Mouse (Mus musculus) CH12.LX (cell line): ENCODE results near the gene Zbtb20. TPM values are rescaled to one million over a fixed set of nuclear protein-coding genes. Genes with fewer than 3 reads are reported as not detected.

Source experiments
- DNase-seq: peaks from one replicate; pipeline ENCODE4 v3.0.0-alpha.2; 2013; ENCODE audit errors: extremely low read depth
- H3K27ac ChIP-seq: 2 replicates; pipeline ENCODE4 v1.5.1; 2012; ENCODE audit warnings: low read depth, mild to moderate bottlenecking, control low read depth, moderate library complexity; ENCODE audit not compliant: insufficient read depth
- H3K27me3 ChIP-seq: replicated peaks from 2 replicates; pipeline ENCODE3; 2012; ENCODE audit warnings: inconsistent platforms
- H3K36me3 ChIP-seq, 2 experiments: replicated peaks in 1 of 2; 2 replicates each; pipeline versions ENCODE3 to v1.6.1; 2012; ENCODE audit warnings: inconsistent platforms in 1 of 2, low read length in 1 of 2, mild to moderate bottlenecking in 1 of 2, mixed read lengths in 1 of 2, moderate library complexity in 1 of 2; ENCODE audit not compliant: control insufficient read depth in 1 of 2, insufficient read depth in 1 of 2
- H3K4me1 ChIP-seq, 2 experiments: 2 replicates each; pipeline ENCODE4 v1.6.1; 2012; ENCODE audit warnings: inconsistent platforms in 1 of 2, moderate library complexity in 1 of 2; ENCODE audit not compliant: insufficient read depth in 2 of 2, control insufficient read depth in 1 of 2
- H3K4me2 ChIP-seq: 2 replicates; pipeline ENCODE4 v1.6.1; 2012; ENCODE audit warnings: low read depth, mild to moderate bottlenecking, control low read depth; ENCODE audit not compliant: poor library complexity, insufficient read depth, severe bottlenecking
- H3K4me3 ChIP-seq, 3 experiments: fragments of 150-350 bp in 1 of 3; sonication (generic) in 1 of 3; replicated peaks in 1 of 3; 2 replicates each; pipeline versions ENCODE3 to v1.5.1; 2011 to 2012; ENCODE audit warnings: low read depth in 2 of 3, low read length in 2 of 3, mild to moderate bottlenecking in 2 of 3, moderate library complexity in 2 of 3, control low read depth in 1 of 3, improper control_type of control experiment in 1 of 3, inconsistent platforms in 1 of 3, mixed read lengths in 1 of 3; ENCODE audit not compliant: poor library complexity in 1 of 3
- H3K79me2 ChIP-seq: replicated peaks from 2 replicates; pipeline ENCODE4 v1.6.1; 2012; ENCODE audit warnings: mild to moderate bottlenecking, moderate library complexity; ENCODE audit not compliant: control insufficient read depth, poor library complexity, insufficient read depth, severe bottlenecking; ENCODE audit errors: extremely low read depth
- H3K9ac ChIP-seq: 2 replicates; pipeline ENCODE4 v1.6.1; 2012; ENCODE audit warnings: low read depth, mild to moderate bottlenecking, control low read depth, moderate library complexity; ENCODE audit not compliant: insufficient read depth
- H3K9me3 ChIP-seq: replicated peaks from 2 replicates; pipeline ENCODE3; 2012; ENCODE audit warnings: low read length, inconsistent platforms, mixed read lengths
- BHLHE40 ChIP-seq: IDR thresholded peaks from 2 replicates; pipeline ENCODE4 v1.6.1; 2011; ENCODE audit warnings: mild to moderate bottlenecking, low read depth, low read length, improper control_type of control experiment
- CHD2 ChIP-seq: IDR thresholded peaks from 2 replicates; pipeline ENCODE4 v1.6.1; 2011; ENCODE audit warnings: low read length, improper control_type of control experiment
- CTCF ChIP-seq, 2 experiments: IDR thresholded peaks in 1 of 2; conservative IDR thresholded peaks in 1 of 2; 2 replicates each; pipeline ENCODE4 v1.5.1; 2011 to 2012; ENCODE audit warnings: low read depth in 2 of 2, low read length in 2 of 2, improper control_type of control experiment in 1 of 2, inconsistent platforms in 1 of 2, mild to moderate bottlenecking in 1 of 2, moderate library complexity in 1 of 2
- ELF1 ChIP-seq: IDR thresholded peaks from 2 replicates; pipeline ENCODE4 v1.6.1; 2014; ENCODE audit warnings: low read depth, mild to moderate bottlenecking, inconsistent platforms, low read length, improper control_type of control experiment
- EP300 ChIP-seq: IDR thresholded peaks from 2 replicates; pipeline ENCODE4 v1.6.1; 2011; ENCODE audit warnings: low read length, improper control_type of control experiment
- ETS1 ChIP-seq: conservative IDR thresholded peaks from 2 replicates; pipeline ENCODE4 v1.6.1; 2012; ENCODE audit warnings: low read depth, mild to moderate bottlenecking, inconsistent platforms, low read length, improper control_type of control experiment, moderate library complexity
- GABPA ChIP-seq: IDR thresholded peaks from 2 replicates; pipeline ENCODE4 v1.6.1; 2012; ENCODE audit warnings: low read depth, low read length, improper control_type of control experiment, inconsistent platforms; ENCODE audit not compliant: insufficient replicate concordance
- HCFC1 ChIP-seq: IDR thresholded peaks from 2 replicates; pipeline ENCODE4 v1.6.1; 2012; ENCODE audit warnings: low read depth, mild to moderate bottlenecking, inconsistent platforms, low read length, improper control_type of control experiment
- IRF4 ChIP-seq: IDR thresholded peaks from 2 replicates; pipeline ENCODE4 v1.6.1; 2014; ENCODE audit warnings: low read depth, mild to moderate bottlenecking, inconsistent platforms, low read length, improper control_type of control experiment
- JUN ChIP-seq: IDR thresholded peaks from 2 replicates; pipeline ENCODE4 v1.6.1; 2011; ENCODE audit warnings: low read depth, mild to moderate bottlenecking, low read length, improper control_type of control experiment, moderate library complexity; ENCODE audit not compliant: insufficient read depth
- JUND ChIP-seq: conservative IDR thresholded peaks from 2 replicates; pipeline ENCODE4 v1.6.1; 2011; ENCODE audit warnings: low read depth, low read length, improper control_type of control experiment
- MEF2A ChIP-seq: IDR thresholded peaks from 2 replicates; pipeline ENCODE4 v1.6.1; 2014; ENCODE audit warnings: low read depth, mild to moderate bottlenecking, inconsistent platforms, low read length, improper control_type of control experiment, borderline replicate concordance
- MYC ChIP-seq: IDR thresholded peaks from 2 replicates; pipeline ENCODE4 v1.6.1; 2011; ENCODE audit warnings: low read depth, mild to moderate bottlenecking, improper control_type of control experiment, low read length
- NELFE ChIP-seq: IDR thresholded peaks from 2 replicates; pipeline ENCODE4 v1.6.1; 2011; ENCODE audit warnings: low read depth, low read length, improper control_type of control experiment
- NRF1 ChIP-seq: IDR thresholded peaks from 2 replicates; pipeline ENCODE4 v1.6.1; 2014; ENCODE audit warnings: low read depth, mild to moderate bottlenecking, inconsistent platforms, low read length, improper control_type of control experiment, moderate library complexity
- PAX5 ChIP-seq: IDR thresholded peaks from 2 replicates; pipeline ENCODE4 v1.6.1; 2012; ENCODE audit warnings: low read length, inconsistent platforms, mixed read lengths
- POLR2A ChIP-seq: IDR thresholded peaks from 2 replicates; pipeline ENCODE4 v1.6.1; 2011; ENCODE audit warnings: low read depth, mild to moderate bottlenecking, improper control_type of control experiment, low read length
- RCOR1 ChIP-seq: conservative IDR thresholded peaks from 2 replicates; pipeline ENCODE4 v1.6.1; 2012; ENCODE audit warnings: low read depth, mild to moderate bottlenecking, inconsistent platforms, low read length, improper control_type of control experiment
- SIN3A ChIP-seq: IDR thresholded peaks from 2 replicates; pipeline ENCODE4 v1.6.1; 2012; ENCODE audit warnings: low read length, improper control_type of control experiment, inconsistent platforms
- TCF12 ChIP-seq: IDR thresholded peaks from 2 replicates; pipeline ENCODE4 v1.6.1; 2014; ENCODE audit warnings: low read depth, mild to moderate bottlenecking, inconsistent platforms, low read length, improper control_type of control experiment
- ZC3H11A ChIP-seq: IDR thresholded peaks from 2 replicates; pipeline ENCODE4 v1.6.1; 2012; ENCODE audit warnings: low read depth, mild to moderate bottlenecking, inconsistent platforms, low read length, improper control_type of control experiment
- ZKSCAN1 ChIP-seq: IDR thresholded peaks from 2 replicates; pipeline ENCODE4 v1.6.1; 2012; ENCODE audit warnings: low read depth, inconsistent platforms, low read length, improper control_type of control experiment, borderline replicate concordance
- ZNF384 ChIP-seq: IDR thresholded peaks from 2 replicates; pipeline ENCODE4 v1.6.1; 2012; ENCODE audit warnings: low read depth, low read length, improper control_type of control experiment, inconsistent platforms
- dilution Hi-C: fragments of 300-500 bp; cut with MboI; formaldehyde crosslinking; loops from 2 replicates; pipeline ENCODE4 v1.14.3; 2020; ENCODE audit warnings: low sequenced_read_pairs; ENCODE audit not compliant: extremely low pct_unique_long_range_greater_than_20kb, extremely low pct_ligation_motif_present
- in situ Hi-C: fragments of 300-500 bp; cut with MboI; formaldehyde crosslinking; loops from 3 replicates; pipeline ENCODE4 v1.14.3; 2019; ENCODE audit warnings: low sequenced_read_pairs, low pct_ligation_motif_present, low pct_unique_long_range_greater_than_20kb, mixed read lengths
- polyA plus RNA-seq: library from polyadenylated mRNA; unstranded; fragments of >175 nt; gene quantifications from 2 replicates; pipeline ENCODE4 v1.2.1, GENCODE M21; 2012; ENCODE audit warnings: low read depth; ENCODE audit not compliant: insufficient read length
- total RNA-seq, 2 experiments: library from RNA; depleted of rRNA; stranded (reverse); fragments of 300-350 nt in 1 of 2; fragments of >200 nt in 1 of 2; gene quantifications; 2 replicates each; pipeline ENCODE4 v1.2.3; 2012 to 2014

Zbtb20 gene
- total and polyA plus RNA-seq, 3 experiments = 24.9 to 58.0 (median 51.6) TPM

GRCm38 (mm10) chr16:43602573-43602972 is 726.9 kb downstream of the Zbtb20 start:
- Histone ChIP-seq H3K4me2 (peak overlapping the region; percentile 41), H3K4me3 (no peak overlapping the region), H3K27ac (peak overlapping the region; percentile 44; the same call in 1 of the 2 replicates), H3K79me2 (peaks cover 30% of the 10 kb centered on the region), H3K4me1 (peaks cover 20 to 77% of the 10 kb centered on the region in 2 experiments), H3K27me3 (no peaks in the 10 kb centered on the region), H3K9ac (0 out of 2 replicates have a peak overlapping the region, but pooled peaks have one; percentile 21), H3K9me3 (peaks cover 5% of the 10 kb centered on the region), H3K36me3 (peaks cover 54 to 86% of the 10 kb centered on the region in 2 experiments)
- in situ Hi-C loops = no loop called here
- DNase-seq = peak; percentile 52
- TF ChIP-seq ELF1 = peak; percentile 53
- peak; percentile 90 for TF ChIP-seq RCOR1
- TF ChIP-seq MYC = peak; percentile 63; the same call in 1 of the 2 replicates
- TF ChIP-seq JUND = no peak
- TF ChIP-seq JUN = no peak
- TF ChIP-seq HCFC1 = 0 out of 2 replicates have a peak, but pooled peaks have one; percentile 10
- peak; percentile 78 for TF ChIP-seq CHD2
- no peak for TF ChIP-seq ZNF384
- TF ChIP-seq IRF4 = peak; percentile 88
- peak; percentile 89 for TF ChIP-seq EP300
- TF ChIP-seq CTCF (conservative IDR thresholded peaks at IDR 0.05 in 1 of 2, IDR thresholded peaks at IDR 0.05 in 1 of 2; ENCODE audit: low read depth in 2 of 2, low read length in 2 of 2) = no peak
- peak; percentile 62 for TF ChIP-seq ETS1
- TF ChIP-seq MEF2A = peak; percentile 81
- peak; percentile 43; the same call in 1 of the 2 replicates for TF ChIP-seq BHLHE40
- no peak for TF ChIP-seq ZKSCAN1
- peak; percentile 50; the same call in 1 of the 2 replicates for TF ChIP-seq SIN3A
- dilution Hi-C loops = no loop called here

GRCm38 (mm10) chr16:43603591-43604141 is 728.0 kb downstream of the Zbtb20 start:
- Histone ChIP-seq H3K36me3 (peaks cover 58 to 87% of the 10 kb centered on the region in 2 experiments), H3K4me3 (no peak overlapping the region), H3K27me3 (no peaks in the 10 kb centered on the region)
- TF ChIP-seq TCF12 (no peak), IRF4 (no peak), EP300 (no peak), NRF1 (no peak), PAX5 (no peak), ZC3H11A (no peak), POLR2A (no peak), NELFE (no peak), GABPA (no peak)
- TF ChIP-seq, all 38 proteins: peak for 0
- dilution Hi-C loops = no loop called here
- Histone ChIP-seq H3K4me1 (peaks cover 20 to 72% of the 10 kb centered on the region in 2 experiments), H3K9ac (no peak overlapping the region), H3K27ac (no peak overlapping the region; the same call in 1 of the 2 replicates), H3K79me2 (peaks cover 30% of the 10 kb centered on the region), H3K4me2 (no peak overlapping the region), H3K9me3 (peaks cover 7% of the 10 kb centered on the region)
- in situ Hi-C loops = no loop called here
- no peak for DNase-seq
